Mouse (Mus musculus): Measurements from ENCODE around the gene Zfp652. TPM values are rescaled to one million over a fixed set of nuclear protein-coding genes. Genes with fewer than 3 reads are reported as not detected.
A peak's percentile ranks its signal among the peaks of the same experiment; 100 is the strongest.

Gene Zfp652
- total RNA-seq, 2 experiments from 2014 or later: 20.6 to 32.0 TPM

DNA sequence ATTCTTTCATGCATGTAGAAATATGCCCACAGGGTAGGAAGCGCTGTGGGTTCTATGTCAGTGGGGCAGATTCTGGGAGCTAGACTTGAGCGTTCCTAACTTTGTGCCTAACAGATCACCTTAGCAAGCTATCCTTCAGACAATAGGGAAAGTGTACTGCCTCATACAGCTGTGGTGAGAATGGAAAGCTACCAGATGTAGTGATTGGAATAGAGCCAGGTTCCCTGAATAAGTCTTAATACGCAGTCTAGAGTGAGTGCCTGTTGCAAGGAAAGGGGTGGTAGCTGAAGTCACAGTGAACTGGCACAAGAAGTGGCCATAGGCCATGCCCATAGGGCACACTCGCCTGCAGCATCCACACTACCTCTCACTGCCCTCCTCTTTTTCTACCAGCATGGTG is 50.5 kb downstream of the Zfp652 start:
- no peak for ATAC-seq (ENCODE audit: poor library complexity, severe bottlenecking)

DNA sequence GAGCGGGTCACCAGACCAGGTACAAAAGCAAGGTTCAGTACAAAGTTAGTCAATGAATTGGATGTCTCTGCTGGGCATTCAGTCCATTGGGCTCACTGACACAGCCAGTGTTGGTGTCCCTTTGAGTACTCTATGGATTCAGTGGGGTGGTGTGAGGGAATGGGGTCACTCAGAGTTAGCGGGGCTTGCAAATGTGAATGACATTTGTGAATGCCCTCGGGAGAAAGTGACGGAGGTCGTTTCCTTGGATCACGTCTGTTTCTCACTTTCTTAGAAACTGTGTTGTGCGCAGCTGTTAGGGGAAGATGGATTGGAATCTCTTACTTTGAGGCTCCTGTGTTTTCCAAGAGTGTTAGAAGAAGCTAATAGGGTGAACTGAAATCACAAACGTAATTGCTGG is 52.3 kb downstream of the Zfp652 start:
- ATAC-seq (ENCODE audit: poor library complexity, severe bottlenecking): no peak

DNA sequence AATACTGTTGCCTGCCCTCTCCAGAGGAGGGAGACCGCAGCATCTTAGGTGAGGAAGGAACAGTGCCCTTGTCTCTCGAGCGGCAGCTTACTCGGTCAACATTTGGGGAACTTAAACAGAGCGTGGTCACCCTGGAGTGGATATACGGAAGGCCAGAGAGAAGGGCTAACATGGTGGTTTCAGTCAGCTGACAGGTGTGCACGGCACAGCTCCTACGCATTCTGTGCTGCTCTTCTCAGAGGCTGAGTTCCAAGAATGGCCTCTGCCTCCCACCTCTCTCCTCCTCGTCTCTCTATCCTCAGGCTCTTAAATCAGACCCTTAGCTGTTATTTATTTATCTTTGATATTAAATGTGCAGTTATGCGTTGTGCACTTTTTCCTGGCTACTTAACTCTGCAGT is 52.9 kb downstream of the Zfp652 start:
- ATAC-seq (ENCODE audit: poor library complexity, severe bottlenecking): no peak

DNA sequence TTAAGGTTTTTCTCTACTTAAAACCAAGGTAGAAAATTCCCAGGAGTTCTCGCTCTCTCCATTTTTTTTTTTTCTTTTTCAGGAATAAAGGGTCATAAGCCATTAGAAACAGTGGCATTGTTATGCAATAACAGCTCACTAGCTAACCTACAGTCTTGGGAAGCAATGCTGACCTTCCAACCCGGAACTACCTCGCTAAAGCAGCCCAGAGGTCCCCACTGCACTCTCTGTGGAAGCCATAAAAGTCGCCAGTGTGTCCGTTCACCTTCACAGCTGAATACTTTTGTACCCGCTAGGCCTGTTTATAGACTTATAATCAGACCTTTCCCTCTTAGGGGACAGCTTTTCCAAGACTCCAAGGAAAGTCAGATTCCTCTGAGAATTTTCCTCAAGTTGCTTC is 55.8 kb downstream of the Zfp652 start:
- ATAC-seq (ENCODE audit: poor library complexity, severe bottlenecking): no peak

DNA sequence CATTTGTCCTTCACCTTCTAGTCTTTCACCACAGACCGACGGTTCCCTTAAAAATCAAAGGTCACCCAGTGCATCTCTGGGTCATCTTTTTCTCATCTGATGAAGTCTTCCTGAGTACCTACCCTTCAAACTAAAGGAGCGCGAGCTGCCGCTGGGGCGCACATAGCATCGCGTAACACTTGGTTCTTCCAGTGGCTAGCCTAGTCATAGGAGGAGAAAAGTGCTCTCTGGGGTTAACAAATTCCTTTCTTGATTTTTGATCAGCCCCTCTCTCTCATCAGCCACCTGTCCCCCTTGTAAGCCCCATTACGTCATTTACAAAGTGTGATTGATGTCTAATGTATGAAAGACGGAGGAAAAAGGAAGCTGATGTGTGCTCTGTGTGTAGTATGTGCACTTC is 56.7 kb downstream of the Zfp652 start:
- ATAC-seq (ENCODE audit: poor library complexity, severe bottlenecking): no peak

DNA sequence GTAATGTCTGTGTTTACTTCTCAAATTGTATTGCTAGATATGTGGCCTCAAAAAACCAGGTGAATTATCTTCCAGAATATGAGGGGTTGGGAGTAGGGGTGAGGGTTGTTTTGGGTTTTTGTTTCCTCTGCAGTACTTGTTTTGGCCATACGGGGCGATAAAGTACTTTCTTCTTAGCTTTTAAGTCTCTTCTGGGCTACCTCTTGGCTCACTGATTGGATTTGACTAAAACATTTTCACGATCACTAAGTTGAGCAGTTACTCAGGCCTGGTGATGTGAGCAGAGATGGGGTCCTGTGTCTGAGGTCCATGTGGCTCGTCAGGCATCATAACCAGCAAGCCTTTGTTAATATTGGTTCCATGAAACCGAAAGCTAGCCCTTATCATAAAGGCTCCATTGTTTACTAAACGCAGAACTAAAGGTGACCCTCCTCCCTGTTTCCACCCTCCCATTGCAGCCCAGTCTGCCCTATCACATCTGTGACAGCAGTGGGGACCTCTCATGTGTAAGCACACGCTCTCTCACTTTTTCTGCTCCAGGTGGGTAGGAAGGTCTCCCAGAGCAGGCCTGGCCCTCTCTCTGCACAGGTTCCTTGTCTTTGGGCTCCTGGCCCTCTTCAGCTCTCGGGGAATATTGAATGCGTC is 58.4 kb downstream of the Zfp652 start:
- ATAC-seq (ENCODE audit: poor library complexity, severe bottlenecking): peak; percentile 63

DNA sequence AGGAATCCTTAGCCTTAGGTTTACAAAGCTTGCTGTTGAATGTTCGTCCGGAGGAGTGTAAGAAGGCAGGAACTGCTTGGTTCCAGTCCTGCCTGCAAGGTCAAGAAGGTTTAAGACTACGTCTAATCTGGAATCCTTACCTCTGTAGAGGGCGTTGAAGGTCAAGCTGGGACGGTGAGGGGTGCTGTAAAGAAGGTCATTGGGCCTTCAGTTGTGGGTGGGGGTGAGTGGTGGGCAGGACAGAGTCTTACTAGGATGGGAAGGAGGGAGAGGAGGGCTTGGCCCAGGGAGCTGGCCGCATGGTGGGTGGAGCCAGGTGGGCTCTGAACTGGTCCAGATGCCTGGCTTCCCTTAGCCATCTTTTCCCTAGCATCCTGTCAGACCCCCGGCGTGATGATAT is 59.2 kb downstream of the Zfp652 start:
- no peak for ATAC-seq (ENCODE audit: poor library complexity, severe bottlenecking)

DNA sequence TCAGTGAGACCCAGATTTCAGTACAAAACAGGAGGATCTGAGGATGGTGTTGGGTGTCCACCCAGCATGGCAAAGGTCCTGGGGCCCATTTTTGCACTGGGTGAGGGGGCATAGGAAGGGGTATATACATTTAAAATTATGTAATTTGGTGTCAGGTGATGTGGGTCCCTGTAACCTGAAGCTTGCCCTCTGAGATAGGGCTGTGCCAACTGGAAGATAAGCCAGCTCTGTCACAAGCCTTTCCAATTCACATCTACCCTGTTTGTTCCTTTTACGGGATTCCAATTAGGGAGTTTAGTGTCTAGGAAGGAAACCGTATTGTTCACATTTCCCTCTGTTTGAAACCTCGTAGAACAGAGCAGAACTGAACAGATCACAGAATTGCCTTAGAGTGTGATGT is 60.8 kb downstream of the Zfp652 start:
- no peak for ATAC-seq (ENCODE audit: poor library complexity, severe bottlenecking)

DNA sequence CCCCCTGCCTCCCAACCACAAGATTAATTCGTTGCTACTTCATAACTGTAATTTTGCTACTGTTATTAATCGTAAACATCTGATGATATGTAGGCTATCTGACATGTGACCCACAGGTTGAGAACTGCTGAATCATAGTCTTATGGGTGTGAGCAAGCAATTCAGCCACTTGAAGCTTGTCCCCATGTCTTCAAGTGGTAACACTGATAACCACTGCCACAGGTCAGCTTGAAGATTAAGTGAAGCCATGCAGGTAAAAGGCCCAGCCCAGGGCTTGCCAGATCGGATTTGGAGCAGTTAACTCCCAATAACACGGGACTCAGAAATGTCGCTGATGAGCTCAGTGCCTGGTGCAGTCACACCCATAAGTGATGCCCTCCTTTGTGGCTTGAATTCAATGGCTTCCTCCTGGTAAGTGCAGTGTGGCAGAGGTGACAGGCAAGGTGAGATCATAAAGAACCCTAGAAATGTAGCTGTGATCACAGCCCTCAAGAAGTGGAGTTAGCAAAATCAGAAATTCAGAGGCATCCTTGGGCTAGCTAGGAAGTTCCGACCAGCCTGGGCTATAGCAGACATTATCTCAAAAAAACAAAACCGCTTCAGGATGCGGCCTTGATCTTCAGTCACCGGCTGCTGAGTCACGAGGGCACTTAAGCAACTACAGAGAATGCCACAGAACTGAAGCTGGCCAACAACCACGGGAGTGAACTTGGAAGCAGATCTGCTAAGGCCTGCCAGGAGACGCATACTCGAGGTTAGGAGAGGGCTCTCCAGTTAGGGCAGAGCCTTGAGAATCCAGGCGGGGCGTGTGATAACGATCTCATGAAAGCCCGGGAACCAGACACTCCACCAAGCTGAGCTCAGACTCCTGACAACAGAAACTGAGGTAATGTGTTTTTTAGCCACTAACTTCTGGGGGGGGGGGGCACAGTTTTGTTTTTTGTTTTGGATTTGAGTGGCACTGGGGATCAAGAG is 65.1 kb downstream of the Zfp652 start:
- peak; percentile 83 for ATAC-seq (ENCODE audit: poor library complexity, severe bottlenecking)

DNA sequence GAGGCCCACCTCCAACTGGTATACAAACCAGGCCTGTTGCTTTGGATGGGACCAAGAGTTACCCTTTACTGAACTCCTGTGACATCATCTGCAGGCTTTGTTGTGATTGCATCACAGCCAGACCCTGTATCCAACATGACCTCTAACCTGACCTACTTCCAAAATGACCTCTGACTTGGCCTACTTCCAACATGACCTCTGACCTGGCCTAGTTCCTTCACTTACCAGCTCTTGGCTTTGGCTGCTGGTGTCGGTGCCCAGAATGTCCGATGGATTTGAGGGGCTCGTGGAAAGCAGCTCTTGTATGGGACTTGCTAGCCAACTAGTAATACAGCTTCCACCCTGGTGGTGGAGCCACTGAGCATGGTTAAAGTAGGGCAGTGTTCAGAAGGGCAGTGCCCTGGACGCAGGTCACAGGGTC is 66.4 kb downstream of the Zfp652 start:
- peak; percentile 53 for ATAC-seq (ENCODE audit: poor library complexity, severe bottlenecking)

DNA sequence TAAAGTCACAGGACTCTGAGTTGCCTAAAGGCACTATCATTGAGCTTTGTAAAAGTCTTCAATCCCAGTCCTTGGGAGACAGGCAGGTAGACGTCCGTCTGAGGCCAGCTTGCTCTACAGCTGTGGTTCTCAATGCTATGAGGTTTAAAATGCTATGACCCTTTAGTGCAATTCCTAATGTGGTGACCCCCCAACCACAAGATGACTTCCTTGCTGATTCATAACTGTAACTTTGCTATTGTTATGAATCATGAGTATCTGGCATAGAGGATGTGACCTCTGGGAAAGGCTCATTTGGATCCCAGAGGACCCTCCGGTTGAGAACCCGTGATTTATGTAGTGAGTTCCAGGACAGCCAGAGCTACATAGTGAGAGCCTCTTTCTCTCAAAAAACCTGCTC is 66.9 kb downstream of the Zfp652 start:
- ATAC-seq (ENCODE audit: poor library complexity, severe bottlenecking): no peak

DNA sequence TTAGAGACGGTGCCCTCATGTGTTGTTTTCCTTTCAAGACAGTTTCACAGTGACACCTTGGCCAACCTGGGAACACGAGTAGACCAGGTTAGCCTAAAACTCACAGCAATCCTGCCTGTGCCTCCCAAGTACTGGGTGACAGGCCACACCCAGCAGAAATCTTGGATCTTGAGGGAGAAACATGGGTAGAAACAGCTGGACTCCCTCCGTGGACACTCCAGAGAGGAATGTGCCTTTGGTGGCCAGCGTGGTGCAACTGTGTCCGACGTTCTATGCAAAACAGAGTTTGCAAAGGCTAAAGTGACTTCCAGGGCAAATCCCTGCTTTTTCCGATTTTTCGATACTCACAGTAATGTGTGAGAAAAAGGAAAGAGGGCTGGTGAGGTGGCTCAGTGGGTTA is 68.0 kb downstream of the Zfp652 start:
- ATAC-seq (ENCODE audit: poor library complexity, severe bottlenecking): no peak

DNA sequence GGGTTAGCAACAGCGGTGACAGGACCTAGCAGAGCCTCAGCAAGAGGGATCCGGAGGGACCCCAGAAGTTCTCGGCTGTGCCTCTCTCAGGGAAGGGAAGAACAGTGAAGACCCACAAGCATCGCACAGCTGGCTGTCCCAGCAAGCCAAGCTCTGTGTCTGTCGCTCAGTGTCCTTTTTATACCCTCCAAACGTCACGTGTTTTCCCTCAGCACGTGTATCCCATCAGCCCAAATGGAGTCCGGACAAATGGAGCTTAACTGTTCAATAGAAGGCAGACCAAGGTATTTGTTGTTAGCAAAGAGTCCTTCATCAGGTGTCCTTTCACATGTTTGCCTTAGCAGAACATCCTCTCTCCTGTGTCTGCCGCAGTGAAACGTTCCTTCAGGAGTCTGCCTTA is 69.1 kb downstream of the Zfp652 start:
- no peak for ATAC-seq (ENCODE audit: poor library complexity, severe bottlenecking)

DNA sequence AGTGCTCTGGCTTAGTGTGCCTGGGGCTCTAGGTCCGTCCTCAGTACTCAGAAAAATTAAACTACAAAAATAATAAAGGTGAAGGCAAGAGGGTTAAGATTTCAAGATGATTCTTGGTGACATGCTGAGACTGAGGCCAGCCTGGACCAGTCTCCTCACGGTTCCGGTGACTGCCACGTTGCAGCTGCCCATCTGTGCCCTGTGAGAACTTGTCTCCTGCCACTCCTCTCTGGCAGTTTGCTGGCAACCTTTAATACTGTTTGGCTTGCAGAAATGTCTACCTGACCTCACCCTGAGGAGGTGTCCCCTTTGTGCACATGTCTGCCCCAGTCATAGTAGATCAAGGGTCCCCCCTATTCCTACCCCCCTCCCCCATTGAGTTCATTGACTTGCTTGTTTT is 71.0 kb downstream of the Zfp652 start:
- ATAC-seq (ENCODE audit: poor library complexity, severe bottlenecking): no peak

DNA sequence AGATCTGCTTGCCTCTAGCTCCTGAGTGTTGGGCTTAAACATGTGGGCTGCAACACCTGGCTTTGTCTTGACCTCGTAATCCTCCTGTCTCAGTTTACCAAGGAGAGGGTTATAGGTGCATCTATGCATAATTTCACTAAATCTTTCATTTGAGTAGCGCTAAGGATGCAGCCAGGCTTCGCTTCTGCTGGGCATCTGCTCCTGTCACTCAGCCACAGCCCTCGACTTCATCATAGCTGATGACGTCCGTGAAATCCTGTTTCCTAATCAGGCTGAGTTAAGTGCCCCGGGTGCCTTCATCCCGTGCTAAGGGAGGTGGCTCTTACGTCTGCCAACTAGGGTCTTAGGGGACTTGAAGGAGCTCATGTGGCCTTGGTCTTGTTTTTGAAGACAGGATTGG is 71.5 kb downstream of the Zfp652 start:
- peak; percentile 43; the same call in 1 of the 2 replicates for ATAC-seq (ENCODE audit: poor library complexity, severe bottlenecking)

DNA sequence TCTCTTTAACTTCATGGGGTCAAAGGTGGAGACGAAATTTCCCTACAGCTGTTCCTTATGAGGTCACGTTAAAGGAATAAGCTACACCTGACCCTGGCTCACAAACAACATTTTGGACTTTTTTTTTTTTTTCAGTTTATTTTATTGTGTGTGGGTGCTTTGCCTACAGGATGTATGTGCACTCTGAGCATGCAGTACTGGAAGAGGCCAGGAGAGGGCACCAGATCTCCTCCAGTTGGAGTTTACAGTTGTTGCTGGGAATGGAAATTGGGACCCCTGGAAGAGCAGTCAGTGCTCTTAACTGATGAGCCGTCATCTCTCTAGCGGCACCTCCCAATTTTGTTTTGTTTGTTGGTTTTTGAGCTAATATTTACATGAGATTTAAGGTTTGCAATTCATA is 73.2 kb downstream of the Zfp652 start:
- ATAC-seq (ENCODE audit: poor library complexity, severe bottlenecking): 0 out of 2 replicates have a peak, but pooled peaks have one; percentile 46

DNA sequence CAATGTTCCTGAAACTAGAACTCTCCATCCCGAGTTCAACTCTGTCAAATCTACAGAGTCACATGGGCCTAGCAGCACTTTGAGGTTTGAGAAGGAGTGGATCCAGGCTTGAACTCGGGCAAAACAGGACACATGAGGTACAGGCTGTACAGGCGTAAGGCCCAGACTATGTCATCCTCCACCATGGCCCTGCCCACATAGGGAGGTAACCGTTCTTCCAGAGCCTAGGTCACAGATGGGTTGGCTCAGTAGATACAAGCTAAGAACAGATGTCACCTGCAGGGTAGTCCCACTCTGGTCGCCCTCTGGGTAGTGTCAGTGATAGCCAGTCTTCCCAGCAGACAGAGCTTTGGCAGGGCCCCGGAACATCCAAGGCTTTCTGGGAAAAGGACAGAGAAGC is 74.0 kb downstream of the Zfp652 start:
- ATAC-seq (ENCODE audit: poor library complexity, severe bottlenecking): no peak

DNA sequence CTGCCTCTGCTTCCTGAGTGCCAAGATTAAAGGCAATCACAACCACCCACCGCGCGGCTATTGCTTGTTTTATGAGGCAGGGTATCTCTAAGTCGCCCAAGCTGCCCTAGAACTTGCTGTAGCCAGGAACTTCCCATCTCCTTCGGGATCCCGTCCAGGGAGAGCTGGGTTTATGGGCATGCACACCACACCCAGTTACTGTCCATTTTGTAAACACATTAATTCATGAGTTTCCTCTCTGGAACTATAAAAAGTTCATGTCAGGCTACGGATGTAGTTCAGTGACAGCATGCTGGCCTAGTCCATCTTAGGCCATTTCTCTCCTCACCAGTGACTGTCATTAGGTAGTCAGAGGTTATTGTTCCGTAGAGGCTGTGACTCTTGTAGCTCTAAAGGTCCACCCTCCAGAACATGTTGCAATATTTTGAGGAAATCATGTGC is 77.0 kb downstream of the Zfp652 start:
- ATAC-seq (ENCODE audit: poor library complexity, severe bottlenecking): peak; percentile 84

DNA sequence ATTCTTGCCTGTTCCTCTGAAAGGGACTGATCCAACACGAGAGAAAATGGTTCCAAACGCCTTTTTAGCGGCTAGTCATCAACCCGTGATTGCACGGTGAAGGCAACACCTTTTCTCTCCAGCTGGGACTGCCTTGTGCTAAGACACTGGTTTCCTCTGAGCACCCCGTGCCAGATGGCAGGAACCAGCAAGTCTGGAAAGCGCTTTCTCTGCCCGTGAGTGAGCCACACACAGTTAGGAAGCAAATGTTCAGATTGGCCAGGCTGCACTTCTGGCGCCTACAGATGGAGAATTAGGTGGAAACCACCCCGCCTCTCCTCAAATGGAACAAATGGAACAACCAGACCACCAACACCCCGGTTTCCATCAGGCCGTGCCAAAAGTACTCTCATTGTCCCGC is 79.3 kb downstream of the Zfp652 start:
- ATAC-seq (ENCODE audit: poor library complexity, severe bottlenecking): no peak

DNA sequence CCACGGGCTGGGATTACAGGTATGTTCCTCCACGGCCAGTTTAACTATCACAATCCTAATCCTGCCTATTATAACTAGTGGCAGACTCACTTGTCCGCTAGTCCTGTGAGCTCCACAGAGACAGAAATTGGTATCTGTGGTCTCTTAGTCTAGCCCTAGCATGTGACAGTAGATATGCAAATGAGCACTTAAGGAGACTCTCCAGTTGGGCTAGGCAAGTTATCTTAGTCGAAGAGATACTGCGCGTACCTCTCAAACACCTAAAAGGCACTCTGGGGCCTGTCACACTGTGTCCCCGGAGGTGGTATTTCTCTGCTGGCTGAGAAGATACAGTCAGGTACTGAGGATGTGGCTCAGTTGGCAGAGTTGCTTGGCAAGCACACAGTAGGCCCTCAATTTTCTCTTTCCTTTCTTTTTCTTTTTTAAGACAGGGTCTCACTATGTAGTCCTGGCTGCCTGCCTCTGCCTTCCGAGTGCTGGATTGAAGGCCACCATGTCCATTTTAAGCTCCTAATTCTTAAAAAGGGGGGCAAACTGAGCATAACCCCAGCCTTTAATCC is 80.6 kb downstream of the Zfp652 start:
- no peak for ATAC-seq (ENCODE audit: poor library complexity, severe bottlenecking)

DNA sequence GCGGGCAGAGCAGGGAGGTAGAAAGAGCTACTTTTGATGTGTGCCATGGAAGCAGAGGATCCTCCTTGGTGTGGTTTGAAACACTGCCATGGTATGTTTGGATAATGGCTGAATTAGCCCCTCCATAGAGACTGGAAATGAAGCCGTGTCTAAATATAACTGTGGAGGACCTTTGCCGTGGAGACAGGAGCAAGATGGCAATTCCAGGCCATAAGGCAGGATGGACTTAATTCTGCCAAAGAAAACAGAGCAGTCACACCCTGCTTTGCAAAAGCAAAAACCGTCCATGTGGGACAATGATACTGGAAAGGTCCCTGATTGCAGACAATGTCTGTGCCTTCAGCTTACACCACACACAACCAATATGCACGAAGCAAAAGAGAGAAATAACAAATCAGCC is 81.7 kb downstream of the Zfp652 start:
- no peak for ATAC-seq (ENCODE audit: poor library complexity, severe bottlenecking)

DNA sequence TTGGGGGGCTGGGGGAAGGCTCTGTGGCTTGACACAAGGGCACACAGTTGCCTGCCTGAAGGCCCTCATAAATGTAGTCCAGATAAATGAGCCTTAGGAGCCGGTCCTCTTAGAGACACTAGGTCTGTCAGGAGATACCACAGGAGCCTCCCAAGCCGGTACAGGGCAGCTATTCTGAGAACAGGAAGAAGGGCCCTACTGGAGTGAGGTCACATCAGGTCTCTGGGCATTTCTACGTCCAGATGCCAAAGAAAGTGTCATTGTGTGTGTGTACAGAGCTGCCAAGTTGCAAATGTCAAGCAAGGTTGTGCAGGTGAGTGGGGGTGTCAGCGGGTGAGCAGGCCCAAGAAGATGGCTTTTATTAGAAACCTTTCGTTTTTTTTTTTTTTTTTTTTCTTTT is 83.1 kb downstream of the Zfp652 start:
- 0 out of 2 replicates have a peak, but pooled peaks have one; percentile 29 for ATAC-seq (ENCODE audit: poor library complexity, severe bottlenecking)

Measured in megakaryocyte, adult 5-6 weeks (primary cell).